Mouse (Mus musculus): ENCODE results near the gene Ccnd3. TPM values are rescaled to one million over a fixed set of nuclear protein-coding genes. Genes with fewer than 3 reads are reported as not detected.
"Not testable (repeated sequence)": the region's sequence is repeated elsewhere in the genome, so short reads cannot be mapped to it uniquely, and the experiment has no call there.

Gene Ccnd3
- total RNA-seq, 2 experiments from 2014 or later = 155 to 315 TPM

DNA sequence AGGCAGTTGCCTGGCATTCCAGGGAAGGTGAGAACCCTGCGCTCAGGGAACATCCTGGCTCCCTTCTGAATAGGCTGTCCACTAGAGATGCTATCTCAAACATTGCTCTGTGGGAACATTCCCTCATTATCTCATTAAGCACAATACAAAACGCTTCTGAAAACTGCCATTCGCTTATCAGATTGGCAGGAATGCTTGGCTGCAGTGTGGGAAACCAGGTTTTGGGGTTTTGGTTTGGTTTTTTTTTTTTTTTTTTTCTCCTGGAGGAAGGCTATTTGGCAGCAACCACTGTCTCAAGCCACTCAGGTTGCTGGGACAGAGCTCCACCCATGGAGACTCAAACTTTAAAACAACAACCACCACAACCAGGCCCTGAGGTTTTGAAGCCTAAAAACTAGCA is 25.0 kb upstream of the Ccnd3 start:
- ATAC-seq (ENCODE audit: poor library complexity, severe bottlenecking) = no peak

DNA sequence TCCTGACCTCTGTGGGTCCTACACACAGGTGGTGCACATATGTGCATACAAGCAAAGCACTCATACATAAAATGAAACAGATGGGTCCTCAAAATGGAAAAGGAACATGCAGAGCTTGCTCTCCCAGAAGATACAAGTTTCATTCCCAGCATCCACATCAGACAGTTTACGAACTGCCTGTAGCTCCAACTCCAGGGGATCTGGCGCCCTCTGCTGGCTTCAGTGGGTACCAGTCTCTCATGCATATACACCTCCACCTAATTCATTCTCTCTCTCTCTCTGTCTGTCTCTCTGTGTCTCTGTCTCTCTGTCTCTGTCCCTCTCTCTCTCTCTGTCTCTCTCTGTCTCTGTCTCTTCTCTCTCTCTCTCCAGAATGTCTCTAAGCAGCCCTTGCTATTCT is 22.4 kb upstream of the Ccnd3 start:
- ATAC-seq (ENCODE audit: poor library complexity, severe bottlenecking) = peak; percentile 66; the same call in 1 of the 2 replicates

DNA sequence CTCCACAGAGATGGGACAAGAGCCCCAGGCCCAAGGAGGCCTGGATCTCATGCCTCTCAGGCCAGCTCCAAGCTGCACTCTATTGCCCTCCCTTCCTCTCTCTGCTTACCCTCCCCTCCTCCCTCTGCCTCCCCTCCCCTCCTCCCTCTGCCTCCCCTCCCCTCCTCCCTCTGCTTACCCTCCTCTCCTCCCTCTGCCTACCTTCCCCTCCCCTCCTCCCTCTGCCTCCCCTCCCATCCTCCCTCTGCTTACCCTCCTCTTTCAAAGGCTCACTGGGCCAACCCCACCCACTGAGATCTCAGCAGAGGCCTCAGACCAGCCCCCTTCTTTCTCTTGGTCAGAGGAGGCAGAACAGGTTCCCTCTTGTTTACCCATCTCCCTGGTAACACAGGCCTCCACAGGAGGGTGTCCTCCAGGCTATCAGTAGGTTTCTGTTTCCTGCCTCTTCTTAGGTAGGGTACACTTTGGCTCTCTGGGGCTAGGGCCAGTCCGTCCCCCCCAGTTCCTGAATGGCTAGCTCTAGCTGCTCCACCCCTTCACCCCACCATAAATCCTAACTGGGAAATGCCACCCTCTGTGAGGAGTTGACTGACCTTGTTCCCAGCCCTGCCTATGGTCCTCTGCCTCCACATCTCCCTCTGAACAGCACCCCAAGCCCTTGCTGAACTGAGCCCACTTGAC is 20.5 kb upstream of the Ccnd3 start:
- no peak for ATAC-seq (ENCODE audit: poor library complexity, severe bottlenecking)

- no peak for ATAC-seq (ENCODE audit: poor library complexity, severe bottlenecking)
These were observed 19.9 kb upstream of the Ccnd3 start for GRCm38 (mm10) chr17:47484993-47485392.

- no peak for ATAC-seq (ENCODE audit: poor library complexity, severe bottlenecking)
These were observed 19.1 kb upstream of the Ccnd3 start for GRCm38 (mm10) chr17:47485791-47486190.

- no peak for ATAC-seq (ENCODE audit: poor library complexity, severe bottlenecking)
These were observed 14.1 kb upstream of the Ccnd3 start for GRCm38 (mm10) chr17:47490791-47491190.

- ATAC-seq (ENCODE audit: poor library complexity, severe bottlenecking) = no peak
These were observed 12.1 kb upstream of the Ccnd3 start for GRCm38 (mm10) chr17:47492731-47493130.

GRCm38 (mm10) chr17:47493653-47494052 is 11.2 kb upstream of the Ccnd3 start:
- ATAC-seq (ENCODE audit: poor library complexity, severe bottlenecking) = no peak

DNA sequence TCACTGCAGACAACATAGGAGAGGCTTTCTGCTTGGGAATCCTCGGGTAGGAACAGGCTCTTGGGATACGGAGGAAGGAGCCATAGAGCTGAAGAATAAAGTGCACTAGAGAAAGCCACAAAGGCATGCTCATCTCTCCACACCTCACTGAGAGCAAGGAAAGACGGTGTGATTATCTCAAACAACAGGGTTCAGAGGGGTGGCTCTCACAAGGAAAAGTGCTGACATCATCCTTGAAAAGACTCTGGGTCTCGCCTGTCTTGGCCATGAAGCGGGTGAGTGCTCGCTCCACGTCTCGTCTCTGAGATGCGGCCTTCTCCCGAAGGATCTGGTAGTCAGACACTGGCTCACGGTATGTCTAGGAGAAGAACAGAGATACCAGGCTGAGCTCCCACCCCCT is 10.7 kb upstream of the Ccnd3 start:
- no peak for ATAC-seq (ENCODE audit: poor library complexity, severe bottlenecking)

DNA sequence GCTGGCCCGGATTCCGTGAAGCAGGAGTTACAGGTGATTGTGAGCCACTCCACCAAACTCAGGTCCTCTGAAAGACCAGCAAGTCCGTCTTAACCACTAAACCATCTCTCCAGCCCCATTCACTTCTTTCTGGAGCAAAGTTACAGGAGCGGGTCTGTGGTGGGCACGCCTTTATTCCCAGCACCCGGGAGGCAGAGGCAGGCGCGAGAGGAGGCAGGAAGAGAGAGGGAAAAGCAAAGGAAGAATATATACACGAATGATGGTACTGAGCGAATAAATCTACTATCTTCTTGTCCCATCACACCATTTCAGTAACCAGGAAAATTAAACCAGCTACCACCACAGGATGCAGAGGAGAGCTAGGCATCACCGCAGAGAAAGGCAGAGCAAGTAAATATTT is 3.3 kb upstream of the Ccnd3 start:
- no peak for ATAC-seq (ENCODE audit: poor library complexity, severe bottlenecking)

- ATAC-seq (ENCODE audit: poor library complexity, severe bottlenecking) = peak; percentile 87
These were observed 2.7 kb upstream of the Ccnd3 start, which contains the start of gene Taf8 for GRCm38 (mm10) chr17:47501946-47502706. TSS of gene Taf8 (minus strand) at chr17:47502292.

GRCm38 (mm10) chr17:47502707-47503045 is 2.2 kb upstream of the Ccnd3 start:
- ATAC-seq (ENCODE audit: poor library complexity, severe bottlenecking) = not testable (repeated sequence)

- no peak for ATAC-seq (ENCODE audit: poor library complexity, severe bottlenecking)
These were observed 1.2 kb upstream of the Ccnd3 start for GRCm38 (mm10) chr17:47503689-47504088.

- ATAC-seq (ENCODE audit: poor library complexity, severe bottlenecking) = no peak
These were observed 623 bp upstream of the Ccnd3 start for GRCm38 (mm10) chr17:47504228-47504627.

- ATAC-seq (ENCODE audit: poor library complexity, severe bottlenecking) = no peak
These were observed 715 bp downstream of the Ccnd3 start for GRCm38 (mm10) chr17:47505566-47505965.

GRCm38 (mm10) chr17:47506042-47506441 is 1.2 kb downstream of the Ccnd3 start:
- no peak for ATAC-seq (ENCODE audit: poor library complexity, severe bottlenecking)

DNA sequence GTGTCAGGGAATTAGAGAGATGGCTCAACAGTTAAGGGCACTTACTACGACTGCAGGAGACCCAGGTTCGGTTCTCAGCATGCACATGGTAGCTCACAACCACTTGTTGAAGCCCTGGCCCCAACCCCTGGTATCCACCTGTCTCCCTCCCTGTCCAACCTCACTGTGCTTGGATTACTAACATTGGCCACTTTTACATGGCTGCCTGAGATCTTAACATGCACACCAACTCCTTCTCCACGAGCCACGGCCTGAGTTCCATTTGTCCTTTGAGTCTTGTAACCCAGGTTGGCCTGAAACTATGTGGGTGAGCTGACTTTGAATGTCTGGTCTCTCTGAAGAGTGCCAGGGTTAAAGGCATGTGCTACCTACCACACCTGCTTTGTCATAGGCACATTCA is 1.8 kb downstream of the Ccnd3 start:
- no peak for ATAC-seq (ENCODE audit: poor library complexity, severe bottlenecking)

DNA sequence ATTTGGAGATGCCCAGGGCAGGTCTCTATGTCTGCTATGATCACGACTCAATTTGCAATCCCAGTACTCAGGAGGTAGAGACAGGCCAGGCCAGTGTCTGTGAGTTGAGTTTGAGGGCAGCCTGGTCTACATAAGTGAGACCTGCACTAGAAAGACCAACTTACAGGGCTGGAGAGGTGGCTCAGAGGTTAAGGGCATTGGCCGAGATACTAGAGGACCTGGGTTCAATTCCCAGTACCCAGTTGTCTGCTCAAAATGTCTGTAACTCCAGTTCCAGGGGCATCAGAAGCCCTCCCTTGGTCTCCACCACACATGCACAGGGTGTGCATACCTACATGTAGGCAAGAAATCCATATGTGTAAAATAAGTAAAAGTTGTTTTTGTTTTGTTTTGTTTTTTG is 2.7 kb downstream of the Ccnd3 start:
- ATAC-seq (ENCODE audit: poor library complexity, severe bottlenecking) = no peak

GRCm38 (mm10) chr17:47508012-47508608 is 3.3 kb downstream of the Ccnd3 start:
- peak; percentile 65 for ATAC-seq (ENCODE audit: poor library complexity, severe bottlenecking)

GRCm38 (mm10) chr17:47509031-47509705 is 4.3 kb downstream of the Ccnd3 start:
- no peak for ATAC-seq (ENCODE audit: poor library complexity, severe bottlenecking)

Data from megakaryocyte, adult 5-6 weeks (primary cell).